Mouse (Mus musculus) thymus, adult 2 months (tissue): ENCODE data around the gene Lgr4.

Source experiments
- CTCF ChIP-seq: fragments of 200-500 bp; IDR thresholded peaks from 2 replicates; pipeline ENCODE4 v1.5.1; 2012; ENCODE audit warnings: mild to moderate bottlenecking, control low read depth, low read length, moderate library complexity, borderline replicate concordance; ENCODE audit not compliant: control insufficient read depth, poor library complexity, insufficient read depth; ENCODE audit errors: extremely low read depth
- POLR2A ChIP-seq: fragments of 200-500 bp; IDR thresholded peaks from 2 replicates; pipeline ENCODE4 v1.6.1; 2012; ENCODE audit warnings: mild to moderate bottlenecking, low read length, control low read depth, moderate library complexity; ENCODE audit not compliant: control insufficient read depth, poor library complexity, insufficient read depth; ENCODE audit errors: extremely low read depth

- no peak for TF ChIP-seq POLR2A
- TF ChIP-seq CTCF = no peak
Observed at GRCm38 (mm10) chr2:109934086-109934485, 16.6 kb downstream of the Lgr4 start.
